Mouse (Mus musculus) limb, embryonic 13.5 days (tissue): Measurements from ENCODE around the gene Radil. TPM values are rescaled to one million over a fixed set of nuclear protein-coding genes. Genes with fewer than 3 reads are reported as not detected.

ENCODE experiments used
- ATAC-seq: fragments of 200-750 bp; cut with Nextera tagmentation; 2 replicates; pipeline ENCODE4 v1.8.0; 2017; ENCODE audit warnings: low read depth, moderate number of reproducible peaks, moderate TSS enrichment; ENCODE audit not compliant: low FRiP score
- H3K27ac ChIP-seq: fragments of 300-500 bp; sonication (generic); 2 replicates; pipeline ENCODE4 v1.5.1; 2015; ENCODE audit warnings: inconsistent platforms, mild to moderate bottlenecking, moderate library complexity
- H3K27me3 ChIP-seq: fragments of 300-500 bp; sonication (generic); 2 replicates; pipeline ENCODE4 v1.6.1; 2015; ENCODE audit warnings: mild to moderate bottlenecking, inconsistent platforms
- H3K36me3 ChIP-seq: fragments of 300-500 bp; sonication (generic); 2 replicates; pipeline ENCODE4 v1.6.1; 2015; ENCODE audit warnings: inconsistent platforms, mild to moderate bottlenecking, moderate library complexity
- H3K4me1 ChIP-seq: fragments of 300-500 bp; sonication (generic); 2 replicates; pipeline ENCODE4 v1.6.1; 2015; ENCODE audit warnings: inconsistent platforms
- H3K4me2 ChIP-seq: fragments of 300-500 bp; sonication (generic); replicated peaks from 2 replicates; pipeline ENCODE4 v1.6.1; 2015; ENCODE audit warnings: inconsistent platforms, mild to moderate bottlenecking, moderate library complexity
- H3K4me3 ChIP-seq: fragments of 300-500 bp; sonication (generic); 2 replicates; pipeline ENCODE4 v1.5.1; 2015; ENCODE audit warnings: moderate library complexity, mild to moderate bottlenecking, inconsistent platforms
- H3K9ac ChIP-seq: fragments of 300-500 bp; sonication (generic); 2 replicates; pipeline ENCODE4 v1.6.1; 2015; ENCODE audit warnings: mild to moderate bottlenecking, inconsistent platforms
- H3K9me3 ChIP-seq: fragments of 300-500 bp; sonication (generic); 2 replicates; pipeline ENCODE4 v1.6.1; 2016; ENCODE audit warnings: inconsistent platforms
- WGBS: fragments of 180-500 bp; shearing (Covaris S2); methylation state at CpG from one replicate; pipeline ENCODE4 v1.1.7; 2015; 5-methylcytosine and 5-hydroxymethylcytosine counted together
- polyA plus RNA-seq: library from polyadenylated mRNA; unstranded; fragments of >200 nt; fragmentation: Nextera tagmentation; extraction: Ambion mirVana; gene quantifications from 2 replicates; pipeline ENCODE4 v1.2.1, GENCODE M21; 2015

Radil gene
- polyA plus RNA-seq, 1 experiment from 2014 or later = 4.8 TPM

- no peak overlapping the region for H3K4me3 ChIP-seq
- H3K9me3 ChIP-seq = no peaks in the 10 kb centered on the region
- no peaks in the 10 kb centered on the region for H3K4me1 ChIP-seq
- no peak overlapping the region for H3K9ac ChIP-seq
- H3K27me3 ChIP-seq = no peaks in the 10 kb centered on the region
- 92% methylated on average over 13 of the region's 13 CpGs for WGBS
- H3K4me2 ChIP-seq = no peak overlapping the region
- H3K27ac ChIP-seq = no peak overlapping the region
- H3K36me3 ChIP-seq = peaks cover 91% of the 10 kb centered on the region
- no peak for ATAC-seq
Observed at GRCm38 (mm10) chr5:142453742-142454141, 97.2 kb downstream of the Radil start.

GRCm38 (mm10) chr5:142451759-142452158 is 99.1 kb downstream of the Radil start:
- Histone ChIP-seq H3K4me3 (no peak overlapping the region), H3K36me3 (peaks cover 73% of the 10 kb centered on the region), H3K27me3 (no peaks in the 10 kb centered on the region), H3K9me3 (no peaks in the 10 kb centered on the region), H3K4me1 (peaks cover 9% of the 10 kb centered on the region), H3K27ac (no peak overlapping the region), H3K4me2 (no peak overlapping the region), H3K9ac (no peak overlapping the region)
- 20% methylated on average over 1 of the region's 1 CpGs for WGBS
- ATAC-seq = no peak

- 86% methylated on average over 9 of the region's 9 CpGs for WGBS
- H3K9me3 ChIP-seq = no peaks in the 10 kb centered on the region
- H3K36me3 ChIP-seq = peaks cover 64% of the 10 kb centered on the region
Observed at GRCm38 (mm10) chr5:142450846-142451245, 100.1 kb downstream of the Radil start.

GRCm38 (mm10) chr5:142448623-142449022 is 102.3 kb downstream of the Radil start:
- no peak overlapping the region for H3K9ac ChIP-seq
- H3K27ac ChIP-seq = no peak overlapping the region
- H3K9me3 ChIP-seq = no peaks in the 10 kb centered on the region
- H3K4me1 ChIP-seq = peaks cover 32% of the 10 kb centered on the region
- ATAC-seq = no peak
- no peak overlapping the region for H3K4me2 ChIP-seq
- no peak overlapping the region for H3K4me3 ChIP-seq
- H3K36me3 ChIP-seq = peaks cover 43% of the 10 kb centered on the region
- no peaks in the 10 kb centered on the region for H3K27me3 ChIP-seq
- WGBS = 61% methylated on average over 12 of the region's 12 CpGs

More at GRCm38 (mm10) chr5:142450846-142451245, 100.1 kb downstream of the Radil start:
- peaks cover 10% of the 10 kb centered on the region for H3K4me1 ChIP-seq
- no peak overlapping the region for H3K27ac ChIP-seq
- no peak for ATAC-seq
- H3K27me3 ChIP-seq = no peaks in the 10 kb centered on the region
- H3K9ac ChIP-seq = no peak overlapping the region
- no peak overlapping the region for H3K4me2 ChIP-seq
- no peak overlapping the region for H3K4me3 ChIP-seq

- Histone ChIP-seq H3K4me1 (peaks cover 36% of the 10 kb centered on the region), H3K9ac (no peak overlapping the region; the same call in 1 of the 2 replicates)
Observed at GRCm38 (mm10) chr5:142448076-142448475, 102.8 kb downstream of the Radil start.

GRCm38 (mm10) chr5:142445709-142446108 is 105.2 kb downstream of the Radil start:
- Histone ChIP-seq H3K9me3 (no peaks in the 10 kb centered on the region), H3K27me3 (no peaks in the 10 kb centered on the region), H3K4me1 (peaks cover 57% of the 10 kb centered on the region), H3K9ac (no peak overlapping the region), H3K4me3 (no peak overlapping the region), H3K4me2 (no peak overlapping the region), H3K27ac (no peak overlapping the region), H3K36me3 (peaks cover 22% of the 10 kb centered on the region)
- 50% methylated on average over 8 of the region's 8 CpGs for WGBS
- ATAC-seq = no peak

More at GRCm38 (mm10) chr5:142448076-142448475, 102.8 kb downstream of the Radil start:
- H3K4me2 ChIP-seq = peak overlapping the region; percentile 35
- no peaks in the 10 kb centered on the region for H3K9me3 ChIP-seq
- ATAC-seq = peak; percentile 70
- H3K27me3 ChIP-seq = no peaks in the 10 kb centered on the region
- 2% methylated on average over 9 of the region's 9 CpGs for WGBS
- peaks cover 37% of the 10 kb centered on the region for H3K36me3 ChIP-seq
- H3K27ac ChIP-seq = 0 out of 2 replicates have a peak overlapping the region, but pooled peaks have one; percentile 58
- H3K4me3 ChIP-seq = no peak overlapping the region

- 56% methylated on average over 11 of the region's 11 CpGs for WGBS
- Histone ChIP-seq H3K27ac (no peak overlapping the region), H3K27me3 (no peaks in the 10 kb centered on the region), H3K9ac (peak overlapping the region; percentile 48; the same call in 1 of the 2 replicates), H3K4me3 (no peak overlapping the region), H3K9me3 (no peaks in the 10 kb centered on the region), H3K36me3 (peaks cover 14% of the 10 kb centered on the region), H3K4me1 (peaks cover 64% of the 10 kb centered on the region), H3K4me2 (no peak overlapping the region)
- ATAC-seq = no peak
Observed at GRCm38 (mm10) chr5:142444791-142445531, 105.9 kb downstream of the Radil start.

GRCm38 (mm10) chr5:142443994-142444393 is 106.9 kb downstream of the Radil start:
- Histone ChIP-seq H3K9me3 (no peaks in the 10 kb centered on the region), H3K4me1 (peaks cover 73% of the 10 kb centered on the region), H3K27ac (no peak overlapping the region), H3K36me3 (peaks cover 4% of the 10 kb centered on the region), H3K9ac (no peak overlapping the region), H3K27me3 (no peaks in the 10 kb centered on the region), H3K4me2 (no peak overlapping the region), H3K4me3 (no peak overlapping the region)
- ATAC-seq = no peak
- WGBS = 74% methylated on average over 14 of the region's 14 CpGs

GRCm38 (mm10) chr5:142443514-142443913 is 107.4 kb downstream of the Radil start:
- WGBS = 74% methylated on average over 15 of the region's 15 CpGs
- no peak for ATAC-seq
- H3K4me2 ChIP-seq = no peak overlapping the region
- H3K27ac ChIP-seq = no peak overlapping the region
- H3K9ac ChIP-seq = no peak overlapping the region
- H3K27me3 ChIP-seq = no peaks in the 10 kb centered on the region
- H3K4me1 ChIP-seq = peaks cover 73% of the 10 kb centered on the region
- H3K9me3 ChIP-seq = no peaks in the 10 kb centered on the region
- H3K36me3 ChIP-seq = peaks cover 1% of the 10 kb centered on the region
- no peak overlapping the region for H3K4me3 ChIP-seq

- H3K4me1 ChIP-seq = peaks cover 70% of the 10 kb centered on the region
- H3K4me2 ChIP-seq = 0 out of 2 replicates have a peak overlapping the region, but pooled peaks have one; percentile 70
- no peak for ATAC-seq
- H3K4me3 ChIP-seq = no peak overlapping the region
- H3K27me3 ChIP-seq = no peaks in the 10 kb centered on the region
- H3K36me3 ChIP-seq = peaks cover 15% of the 10 kb centered on the region
- no peaks in the 10 kb centered on the region for H3K9me3 ChIP-seq
- H3K27ac ChIP-seq = peak overlapping the region; percentile 93
- WGBS = 86% methylated on average over 7 of the region's 7 CpGs
- 0 out of 2 replicates have a peak overlapping the region, but pooled peaks have one; percentile 8 for H3K9ac ChIP-seq
Observed at GRCm38 (mm10) chr5:142442045-142442440, 108.9 kb downstream of the Radil start.

GRCm38 (mm10) chr5:142441332-142442044 is 109.4 kb downstream of the Radil start:
- WGBS = 64% methylated on average over 22 of the region's 22 CpGs
- H3K9me3 ChIP-seq = no peaks in the 10 kb centered on the region
- peak overlapping the region; percentile 93 for H3K27ac ChIP-seq
- H3K4me1 ChIP-seq = peaks cover 70% of the 10 kb centered on the region
- no peak overlapping the region for H3K9ac ChIP-seq
- peak overlapping the region; percentile 70 for H3K4me2 ChIP-seq
- peaks cover 18% of the 10 kb centered on the region for H3K36me3 ChIP-seq
- ATAC-seq = no peak
- H3K27me3 ChIP-seq = no peaks in the 10 kb centered on the region
- H3K4me3 ChIP-seq = peak overlapping the region; percentile 40

- peak; percentile 92 for ATAC-seq
- Histone ChIP-seq H3K9me3 (0 out of 2 replicates have a peak, but pooled peaks cover 3% of the 10 kb centered on the region), H3K27ac (peak overlapping the region; percentile 93), H3K4me2 (peak overlapping the region; percentile 70), H3K9ac (peak overlapping the region; percentile 36; the same call in 1 of the 2 replicates), H3K36me3 (peaks cover 27% of the 10 kb centered on the region), H3K4me3 (peak overlapping the region; percentile 40), H3K27me3 (no peaks in the 10 kb centered on the region), H3K4me1 (peaks cover 67% of the 10 kb centered on the region)
- WGBS = 2% methylated on average over 19 of the region's 19 CpGs
Observed at GRCm38 (mm10) chr5:142440451-142441147, 110.3 kb downstream of the Radil start.
